Mouse (Mus musculus) embryo, embryonic 9.5 days (tissue): ENCODE measurements around the gene 1810013L24Rik.
"Not testable (repeated sequence)": the region's sequence is repeated elsewhere in the genome, so short reads cannot be mapped to it uniquely, and the experiment has no call there.

Source experiments
- DNase-seq: peaks from one replicate; pipeline ENCODE4 v3.0.0-alpha.2; 2017; ENCODE audit errors: extremely low spot score

1810013L24Rik gene

DNA sequence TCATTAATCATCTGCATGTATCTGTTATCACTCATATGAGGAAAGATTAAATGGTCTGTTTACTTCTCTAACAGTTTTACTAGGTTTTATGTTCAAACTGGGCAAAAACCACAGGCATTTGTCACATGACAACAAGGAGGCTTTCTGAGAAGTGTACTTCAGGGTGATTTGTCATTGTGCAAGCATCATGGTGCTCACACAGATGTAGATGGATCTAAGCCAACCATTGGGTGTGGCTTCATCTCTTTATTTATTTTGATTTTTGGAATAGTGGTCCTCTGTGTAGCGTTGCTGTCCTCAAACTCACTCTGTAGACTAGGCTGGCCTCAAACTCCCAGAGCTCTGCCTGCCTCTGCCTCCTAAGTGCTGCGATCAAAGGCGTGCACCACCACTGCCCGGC, 65.4 kb downstream of the 1810013L24Rik start:
- DNase-seq: no peak

DNA sequence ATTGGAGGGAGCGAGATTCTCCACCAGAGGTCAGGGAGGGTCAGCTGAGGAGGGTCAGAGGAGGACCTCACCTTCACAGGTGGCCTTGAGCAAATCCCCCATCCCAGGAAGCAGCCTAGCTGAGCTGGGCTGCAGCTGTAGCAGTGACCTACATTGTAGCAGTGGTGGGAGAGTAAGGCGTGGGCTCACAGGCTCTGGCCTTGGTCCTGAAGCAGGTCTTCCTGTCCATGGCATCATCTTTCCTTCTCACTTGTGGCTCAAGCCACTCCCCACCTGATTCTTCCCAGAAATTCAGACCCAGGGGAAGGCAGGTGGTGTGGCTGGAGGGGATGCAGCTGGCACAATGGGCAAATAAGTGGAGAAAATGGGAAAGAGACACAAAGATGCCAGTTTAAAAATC, 76.2 kb downstream of the 1810013L24Rik start:
- DNase-seq: not testable (repeated sequence)
